Mouse (Mus musculus) right cerebral cortex, postnatal 10 days (tissue): ENCODE measurements around the gene Pitx3.
"Not testable (repeated sequence)": the region's sequence is repeated elsewhere in the genome, so short reads cannot be mapped to it uniquely, and the experiment has no call there.

Experiments
- DNase-seq, 2 experiments: peaks; one replicate each; pipeline ENCODE4 v3.0.0; 2021; ENCODE audit warnings: low spot score in 2 of 2

Pitx3 gene

GRCm38 (mm10) chr19:46147511-46148371, at the start of gene Pitx3:
Gene Pitx3, minus strand, starts transcription at chr19:46148326.
- no peak for DNase-seq

- no peak for DNase-seq
These were observed 39.1 kb upstream of the Pitx3 start for GRCm38 (mm10) chr19:46187203-46187602.

- DNase-seq, result no peak
These were observed 38.5 kb upstream of the Pitx3 start for GRCm38 (mm10) chr19:46186611-46187010.

GRCm38 (mm10) chr19:46182241-46182640, 34.1 kb upstream of the Pitx3 start:
- DNase-seq, result no peak

- no peak for DNase-seq
These were observed 32.1 kb upstream of the Pitx3 start for GRCm38 (mm10) chr19:46180274-46180673.

- DNase-seq, result no peak
These were observed 28.9 kb upstream of the Pitx3 start for GRCm38 (mm10) chr19:46177046-46177445.

- no peak for DNase-seq
These were observed 27.0 kb upstream of the Pitx3 start for GRCm38 (mm10) chr19:46175173-46175572.

- DNase-seq, result no peak
These were observed 24.4 kb upstream of the Pitx3 start for GRCm38 (mm10) chr19:46172541-46172940.

GRCm38 (mm10) chr19:46169913-46170312, 21.8 kb upstream of the Pitx3 start:
- DNase-seq, result no peak

- DNase-seq, result no peak
These were observed 21.3 kb upstream of the Pitx3 start for GRCm38 (mm10) chr19:46169396-46169795.

- DNase-seq, result not testable (repeated sequence)
These were observed 19.0 kb upstream of the Pitx3 start for GRCm38 (mm10) chr19:46167169-46167568.

- DNase-seq, result no peak
These were observed 17.8 kb upstream of the Pitx3 start for GRCm38 (mm10) chr19:46165950-46166349.

- peak; percentile 97 to 99 for DNase-seq
These were observed 4.1 kb upstream of the Pitx3 start, which contains the start of gene Gbf1 for GRCm38 (mm10) chr19:46152127-46152803. Gene Gbf1, plus strand, starts transcription at chr19:46152509.

- no peak for DNase-seq
These were observed 965 bp upstream of the Pitx3 start for GRCm38 (mm10) chr19:46149091-46149490.

- DNase-seq, result peak; percentile 80 to 84
These were observed 240 bp upstream of the Pitx3 start for GRCm38 (mm10) chr19:46148372-46148760.

GRCm38 (mm10) chr19:46141091-46141490, 7.0 kb downstream of the Pitx3 start:
- no peak for DNase-seq

GRCm38 (mm10) chr19:46140324-46140723, 7.8 kb downstream of the Pitx3 start:
- DNase-seq, result no peak

GRCm38 (mm10) chr19:46136639-46137580, 11.2 kb downstream of the Pitx3 start:
- DNase-seq, result peak; percentile 43 to 56

- peak in 1 of 2 experiments; percentile 41 for DNase-seq
These were observed 12.1 kb downstream of the Pitx3 start for GRCm38 (mm10) chr19:46135789-46136638.

GRCm38 (mm10) chr19:46135297-46135696, 12.8 kb downstream of the Pitx3 start:
- DNase-seq, result peak; percentile 91 to 95

- no peak for DNase-seq
These were observed 15.5 kb downstream of the Pitx3 start for GRCm38 (mm10) chr19:46132577-46132976.
